Mouse (Mus musculus) forebrain, embryonic 10.5 days (tissue): Measurements from ENCODE around the gene Actr2. TPM values are rescaled to one million over a fixed set of nuclear protein-coding genes. Genes with fewer than 3 reads are reported as not detected.

Experiments used
- DNase-seq: peaks from one replicate; pipeline ENCODE4 v3.0.0-alpha.2; 2017; ENCODE audit warnings: low spot score; ENCODE audit errors: extremely low spot score
- H3K27ac ChIP-seq: fragments of 300-500 bp; sonication (generic); 2 replicates; pipeline ENCODE4 v1.5.1; 2016; ENCODE audit warnings: mild to moderate bottlenecking
- H3K27me3 ChIP-seq: fragments of 300-500 bp; sonication (generic); 2 replicates; pipeline ENCODE4 v1.6.1; 2016; ENCODE audit warnings: mild to moderate bottlenecking; ENCODE audit not compliant: poor library complexity, severe bottlenecking
- H3K36me3 ChIP-seq: fragments of 300-500 bp; sonication (generic); replicated peaks from 2 replicates; pipeline ENCODE4 v1.6.1; 2016; ENCODE audit warnings: mild to moderate bottlenecking, moderate library complexity
- H3K4me1 ChIP-seq: fragments of 300-500 bp; sonication (generic); 2 replicates; pipeline ENCODE4 v1.6.1; 2016
- H3K4me3 ChIP-seq: fragments of 300-500 bp; sonication (generic); 2 replicates; pipeline ENCODE4 v1.5.1; 2016; ENCODE audit warnings: mild to moderate bottlenecking, moderate library complexity
- H3K9me3 ChIP-seq: fragments of 300-500 bp; sonication (generic); 2 replicates; pipeline ENCODE4 v1.6.1; 2016; ENCODE audit warnings: mild to moderate bottlenecking, moderate library complexity
- WGBS: fragments of 180-500 bp; shearing (Covaris S2); methylation state at CpG from one replicate; pipeline ENCODE4 v1.1.7; 2016; 5-methylcytosine and 5-hydroxymethylcytosine counted together
- polyA plus RNA-seq: library from polyadenylated mRNA; unstranded; fragments of >200 nt; fragmentation: Nextera tagmentation; extraction: Ambion mirVana; gene quantifications from 2 replicates; pipeline ENCODE4 v1.2.1, GENCODE M21; 2016

Actr2 gene
- polyA plus RNA-seq, 1 experiment from 2014 or later: 115 TPM

GRCm38 (mm10) chr11:20017937-20018336, 94.8 kb downstream of the Actr2 start:
- DNase-seq: no peak
- H3K27me3 ChIP-seq: no peaks in the 10 kb centered on the region
- peaks cover 96% of the 10 kb centered on the region for H3K36me3 ChIP-seq
- H3K4me3 ChIP-seq: no peak overlapping the region
- no peak overlapping the region for H3K27ac ChIP-seq
- WGBS: 96% methylated on average over 13 of the region's 13 CpGs
- no peaks in the 10 kb centered on the region for H3K4me1 ChIP-seq
- peaks cover 38% of the 10 kb centered on the region for H3K9me3 ChIP-seq

- 92% methylated on average over 3 of the region's 3 CpGs for WGBS
- H3K4me3 ChIP-seq: no peak overlapping the region
- DNase-seq: no peak
- peaks cover 97% of the 10 kb centered on the region for H3K36me3 ChIP-seq
- no peaks in the 10 kb centered on the region for H3K27me3 ChIP-seq
- H3K4me1 ChIP-seq: no peaks in the 10 kb centered on the region
- H3K9me3 ChIP-seq: peaks cover 5% of the 10 kb centered on the region; the same call in 1 of the 2 replicates
- H3K27ac ChIP-seq: no peak overlapping the region
Observed at GRCm38 (mm10) chr11:20013366-20013765, 99.3 kb downstream of the Actr2 start.

Other genes with a start within 250 kb of the Actr2 start
- gene Spred2, start 188.5 kb downstream of the Actr2 start, polyA plus RNA-seq: 7.1 and 7.3 TPM in 2 replicates
- gene Rab1a, start 88.5 kb upstream of the Actr2 start, polyA plus RNA-seq: 200 and 210 TPM in 2 replicates
- gene Cep68, start 136.5 kb upstream of the Actr2 start, polyA plus RNA-seq: 43.2 and 45.3 TPM in 2 replicates
- gene Slc1a4, start 219.8 kb upstream of the Actr2 start, polyA plus RNA-seq: 19.5 TPM in 2 replicates